Mouse (Mus musculus): Measurements from ENCODE around the gene Nub1.
"Not testable (repeated sequence)": the region's sequence is repeated elsewhere in the genome, so short reads cannot be mapped to it uniquely, and the experiment has no call there.

The Nub1 gene

DNA sequence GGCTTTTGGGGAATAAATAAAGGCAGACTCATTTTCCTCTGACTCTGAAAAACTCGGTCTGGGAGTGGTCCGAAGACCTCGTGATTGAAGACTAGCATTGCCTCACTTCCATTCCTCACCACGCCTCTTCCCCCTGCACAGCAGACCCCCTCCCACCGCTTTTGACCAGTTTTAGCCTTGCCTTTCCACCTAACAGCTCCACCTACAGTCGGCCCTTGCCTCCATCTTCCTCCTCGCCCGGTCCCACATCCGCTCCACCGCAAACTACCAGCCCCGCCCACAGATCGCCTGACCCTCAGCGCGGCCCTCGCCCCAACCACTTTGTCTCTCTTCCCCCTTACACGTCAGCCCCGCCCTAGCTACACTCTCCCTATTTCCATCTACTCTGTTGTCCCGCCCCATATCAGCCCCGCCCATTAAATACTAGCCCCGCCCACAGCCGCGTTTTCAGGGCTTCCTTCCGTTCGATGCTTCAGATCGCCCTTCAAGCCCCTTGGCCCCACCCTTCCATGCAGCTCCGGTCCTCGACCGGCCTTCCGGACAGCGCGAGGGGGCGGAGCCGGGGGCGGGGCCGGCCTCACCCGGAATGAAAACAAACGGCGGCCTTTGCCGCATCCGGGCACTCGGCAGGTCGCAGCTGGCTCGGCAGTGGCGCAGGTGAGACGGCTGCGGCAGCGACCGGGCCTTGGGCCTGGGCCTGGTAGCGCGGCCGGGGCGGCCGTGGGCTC lies at the start of gene Nub1:
Gene Nub1, plus strand, starts transcription at position 167 of the 728 bp plus-strand sequence.
- peak; percentile 99 for DNase-seq

DNA sequence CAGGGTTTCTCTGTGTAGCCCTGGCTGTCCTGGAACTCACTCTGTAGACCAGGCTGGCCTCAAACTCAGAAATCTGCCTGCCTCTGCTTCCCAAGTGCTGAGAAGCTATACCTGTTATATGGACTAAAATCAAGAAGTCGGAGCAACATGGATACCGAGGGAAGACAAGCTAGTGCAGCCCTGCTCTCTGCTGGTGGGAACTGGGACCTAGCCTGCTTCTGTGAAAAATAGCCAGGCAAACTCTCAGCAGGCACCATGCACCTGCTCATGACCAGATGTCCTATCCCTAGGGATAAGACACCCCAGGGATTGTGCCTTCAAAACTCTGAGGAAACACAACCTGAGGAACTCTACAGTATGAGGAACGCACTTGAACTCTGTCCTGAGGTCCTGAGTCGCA lies 48.3 kb upstream of the Nub1 start:
- no peak for DNase-seq

DNA sequence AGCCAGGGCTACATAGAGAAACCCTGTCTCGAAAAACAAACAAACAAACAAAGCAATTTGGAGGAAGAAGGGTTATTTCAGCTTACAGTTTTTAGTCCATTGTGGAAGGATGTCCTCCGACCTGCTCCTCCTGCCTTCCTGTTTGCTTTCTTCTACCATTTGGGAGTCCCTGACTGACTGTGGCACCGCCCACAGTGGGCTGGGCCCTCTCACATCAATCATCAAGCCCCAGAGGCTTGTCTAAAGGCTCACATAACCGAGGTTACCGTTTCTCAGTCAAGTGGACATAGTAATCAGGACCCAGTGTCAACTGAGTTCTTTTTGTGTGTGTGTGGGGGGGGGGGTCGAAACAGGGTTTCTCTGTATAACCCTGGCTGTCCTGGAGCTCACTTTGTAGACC lies 47.2 kb upstream of the Nub1 start:
- DNase-seq, result no peak

DNA sequence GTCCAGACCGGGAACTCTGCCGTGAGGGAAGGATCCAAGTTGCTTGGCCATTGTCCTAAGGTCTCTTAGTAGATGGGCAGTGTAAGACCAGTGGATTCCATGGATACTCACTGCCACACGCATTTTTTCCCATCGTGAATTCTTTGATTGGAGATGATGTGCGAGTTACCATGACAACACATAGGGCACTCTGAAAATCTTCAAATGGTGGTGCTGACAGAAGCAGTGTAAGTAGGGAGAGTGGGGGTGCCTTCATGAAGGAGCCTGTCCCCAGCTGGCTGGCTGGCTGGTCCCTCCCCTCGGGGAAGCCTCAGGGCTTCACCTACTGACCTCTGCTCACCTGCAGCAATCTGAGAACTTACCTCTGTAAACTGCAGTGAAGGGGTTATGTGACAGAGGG lies 46.3 kb upstream of the Nub1 start:
- DNase-seq, result no peak

DNA sequence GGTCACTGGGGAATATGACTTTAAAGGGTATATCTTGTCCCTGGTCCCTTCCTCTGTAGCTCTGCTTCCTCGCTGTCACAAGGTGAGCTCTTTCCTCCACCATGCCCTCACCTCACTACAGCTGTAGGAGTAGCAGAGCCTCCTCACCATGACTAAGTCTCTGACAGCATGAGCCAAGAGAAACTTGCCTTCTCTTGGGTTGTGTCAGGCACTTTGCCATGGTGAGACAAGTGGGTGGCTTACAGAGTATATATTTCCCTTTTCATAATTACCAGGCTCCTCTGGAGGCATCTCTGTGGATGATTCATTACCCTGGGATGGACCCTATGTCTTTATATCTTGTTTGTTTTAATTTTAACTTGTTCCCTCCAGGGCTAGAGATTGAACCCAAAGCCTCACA lies 39.9 kb upstream of the Nub1 start:
- DNase-seq, result no peak

DNA sequence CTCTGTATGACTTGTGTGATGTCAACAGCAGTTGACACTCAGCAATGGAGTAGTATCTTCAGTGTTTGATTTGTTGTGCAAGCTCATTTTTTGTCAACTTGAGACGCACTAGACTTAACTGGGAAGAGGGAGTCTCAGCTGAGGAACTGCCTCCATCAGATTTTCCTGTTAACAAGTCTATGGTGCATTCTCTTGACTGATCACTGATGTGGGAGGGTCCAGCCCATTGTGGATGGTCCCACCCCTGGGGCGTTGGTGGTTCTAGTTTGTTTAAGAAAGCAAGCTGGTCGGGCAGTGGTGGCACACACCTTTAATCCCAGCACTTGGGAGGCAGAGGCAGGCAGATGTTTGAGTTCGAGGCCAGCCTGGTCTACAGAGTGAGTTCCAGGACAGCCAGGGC lies 36.1 kb upstream of the Nub1 start:
- no peak for DNase-seq

DNA sequence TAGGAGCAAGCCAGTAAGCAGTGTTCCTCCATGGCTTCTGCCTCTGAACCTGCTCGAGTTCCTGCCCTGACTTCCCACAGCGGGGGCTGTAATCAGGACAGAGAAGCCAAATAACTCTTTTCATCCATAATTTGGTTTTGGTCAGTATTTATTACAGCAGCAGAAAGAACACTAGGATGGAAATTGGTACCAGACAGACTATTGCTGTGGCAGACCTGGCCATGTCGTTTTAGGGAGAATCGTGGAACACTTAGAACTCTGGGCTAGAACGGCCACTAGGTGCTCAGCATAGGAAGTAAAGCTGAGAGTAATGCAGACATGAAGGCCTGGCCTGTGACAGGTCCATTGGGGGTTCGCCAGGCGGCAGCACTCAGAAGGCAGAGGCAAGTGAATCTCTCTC lies 35.6 kb upstream of the Nub1 start:
- DNase-seq, result no peak

DNA sequence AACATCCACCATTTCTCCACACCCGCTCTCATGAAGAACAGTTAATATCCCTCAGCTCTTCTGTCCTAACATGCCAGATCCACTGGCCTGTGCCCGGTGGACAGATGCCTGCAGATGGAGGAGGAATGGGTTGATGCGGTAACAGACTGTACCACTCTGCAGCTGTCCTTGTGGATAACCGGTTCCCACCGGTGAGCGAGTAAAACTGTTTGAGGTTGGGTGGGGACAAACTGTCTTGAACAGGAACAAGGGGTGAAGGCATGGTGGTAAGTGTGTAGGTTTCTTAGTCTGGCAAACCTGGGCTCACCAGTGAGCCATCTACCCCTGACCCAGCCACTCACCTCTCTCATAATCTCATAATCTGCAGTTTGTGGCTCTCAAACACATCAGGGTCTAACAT lies 34.0 kb upstream of the Nub1 start:
- DNase-seq, result no peak

DNA sequence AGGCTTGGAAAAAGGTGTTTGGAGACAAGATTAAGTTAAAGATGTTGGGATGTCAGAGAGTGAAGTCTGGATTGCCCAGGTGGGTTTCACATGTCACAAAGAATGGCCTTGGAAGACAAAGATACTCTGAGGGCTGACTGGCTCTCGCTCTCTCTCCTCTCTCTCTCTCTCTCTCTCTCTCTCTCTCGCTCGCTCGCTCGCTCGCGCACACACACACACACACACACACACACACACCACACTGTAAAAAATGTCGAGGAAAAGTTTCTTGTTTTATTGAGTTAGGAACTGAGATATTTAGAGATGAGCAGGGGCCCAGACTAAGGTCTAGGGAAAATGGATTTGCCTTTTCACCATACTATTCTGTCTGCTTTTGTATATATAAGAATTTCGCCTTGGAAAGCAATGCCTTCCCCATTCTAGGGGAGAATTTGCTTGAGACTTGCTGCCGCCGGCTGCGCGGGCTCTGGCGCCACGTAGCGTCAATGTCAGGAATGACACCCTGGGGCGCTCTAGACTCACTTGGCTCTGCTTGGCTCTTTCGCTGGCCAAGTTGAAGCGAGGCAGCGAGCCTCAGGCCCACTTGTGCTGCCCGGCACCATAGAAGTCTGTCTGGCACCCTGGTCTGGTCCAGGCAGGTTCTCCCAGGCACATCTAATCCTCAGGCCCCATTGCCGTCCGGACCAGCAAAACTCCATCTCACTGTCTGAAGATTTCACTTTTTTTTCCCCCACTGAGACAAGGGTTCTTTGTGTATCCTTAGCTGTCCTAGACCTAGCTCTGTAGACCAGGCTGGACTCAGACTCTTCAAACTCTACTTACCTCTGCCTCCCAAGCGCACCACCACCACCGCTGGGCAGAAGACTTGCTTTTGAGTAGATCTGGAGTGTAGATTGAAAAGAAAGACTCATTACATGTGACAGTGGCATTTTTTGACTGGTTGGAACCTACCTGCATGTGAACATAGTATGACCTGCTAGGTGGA lies 33.3 kb upstream of the Nub1 start:
- peak; percentile 86 for DNase-seq

DNA sequence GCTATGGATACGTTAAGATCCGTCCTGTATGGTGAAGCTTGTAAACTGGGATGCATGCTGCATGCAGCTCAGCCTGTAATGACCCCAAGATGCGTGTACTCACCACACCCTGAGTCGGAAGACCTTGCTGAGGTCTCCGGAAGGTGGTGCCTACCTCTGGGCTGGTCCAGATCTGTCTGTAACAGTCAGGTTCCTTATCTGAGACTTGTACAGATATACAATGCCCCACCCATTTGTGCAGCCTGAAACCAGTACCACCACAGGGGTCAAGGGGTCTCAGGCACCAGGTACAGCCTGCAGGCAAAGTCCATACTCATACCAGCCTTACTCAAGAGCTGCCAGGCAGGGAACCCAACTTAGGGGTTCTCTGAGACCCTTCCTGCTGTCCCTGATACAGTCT lies 32.6 kb upstream of the Nub1 start:
- DNase-seq, result no peak

DNA sequence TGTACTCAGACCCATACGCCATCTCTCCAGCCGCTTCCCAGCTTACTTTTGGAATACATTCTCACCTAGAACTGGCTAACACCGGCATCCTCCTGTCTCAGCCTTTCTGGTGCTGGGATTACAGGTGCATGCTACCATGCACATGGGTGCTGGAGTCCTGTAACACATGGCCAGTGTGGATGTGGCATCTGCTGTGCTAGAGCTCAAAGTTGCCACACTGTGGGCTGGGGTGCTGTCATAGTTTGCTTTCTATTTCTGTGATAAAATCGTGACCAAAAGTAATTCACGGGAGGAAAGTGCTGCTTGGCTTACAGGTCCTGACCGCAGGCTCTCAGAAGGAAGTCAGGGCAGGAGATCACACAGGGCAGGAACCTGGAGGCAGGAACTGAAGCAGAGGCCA lies 30.8 kb upstream of the Nub1 start:
- no peak for DNase-seq

DNA sequence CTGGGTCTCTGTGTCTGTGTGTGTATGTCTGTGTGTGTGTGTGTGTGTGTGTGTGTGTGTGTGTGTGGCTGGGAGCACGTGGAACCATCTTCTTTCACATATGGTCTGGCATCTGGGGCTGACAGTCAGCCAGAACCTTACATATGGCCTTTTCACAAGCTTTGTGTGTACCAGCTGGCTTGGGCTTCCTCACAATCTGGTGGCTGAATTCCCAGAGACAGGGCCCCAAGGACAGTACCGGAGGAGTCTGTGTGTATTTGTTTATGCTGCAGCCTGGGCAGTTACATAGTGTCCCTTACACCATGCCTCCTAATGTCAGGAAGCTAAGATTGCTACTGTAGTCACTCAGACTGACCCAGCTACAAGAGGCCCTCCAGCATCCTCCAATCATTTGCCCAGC lies 28.2 kb upstream of the Nub1 start:
- no peak for DNase-seq

DNA sequence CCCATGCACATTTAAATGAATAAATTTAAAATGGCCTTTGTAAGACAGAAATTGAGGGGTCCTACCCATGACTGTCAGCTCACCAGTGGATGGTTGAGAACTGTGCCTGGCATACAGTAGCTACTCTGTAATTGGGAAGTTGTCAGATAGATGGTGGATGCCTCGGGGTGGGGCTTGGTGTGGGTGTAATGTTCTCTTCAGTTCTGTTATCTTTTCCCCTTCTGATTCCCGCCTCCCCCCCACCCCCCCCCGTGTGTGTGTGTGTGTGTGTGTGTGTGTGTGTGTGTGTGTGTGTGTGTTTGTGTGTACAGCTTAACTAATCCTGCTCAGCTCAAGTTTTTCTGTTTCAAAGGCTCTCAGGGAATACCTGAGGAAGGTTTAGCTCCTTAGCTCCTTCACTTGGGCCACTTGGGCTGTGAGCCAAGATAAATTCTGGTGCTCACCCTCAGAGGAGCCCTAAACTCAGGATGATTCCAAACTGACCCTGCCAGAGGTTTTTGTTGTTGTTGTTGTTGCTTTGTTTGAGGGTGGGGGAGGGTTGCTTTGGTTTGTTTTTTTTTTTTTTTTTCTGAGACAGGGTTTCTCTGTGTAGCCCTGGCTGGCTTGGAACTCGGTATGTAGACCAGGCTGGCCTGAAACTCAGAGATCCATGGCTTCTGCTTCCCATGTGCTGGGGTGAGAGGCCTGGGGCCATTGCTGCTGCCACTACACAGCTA lies 25.5 kb upstream of the Nub1 start:
- no peak for DNase-seq

DNA sequence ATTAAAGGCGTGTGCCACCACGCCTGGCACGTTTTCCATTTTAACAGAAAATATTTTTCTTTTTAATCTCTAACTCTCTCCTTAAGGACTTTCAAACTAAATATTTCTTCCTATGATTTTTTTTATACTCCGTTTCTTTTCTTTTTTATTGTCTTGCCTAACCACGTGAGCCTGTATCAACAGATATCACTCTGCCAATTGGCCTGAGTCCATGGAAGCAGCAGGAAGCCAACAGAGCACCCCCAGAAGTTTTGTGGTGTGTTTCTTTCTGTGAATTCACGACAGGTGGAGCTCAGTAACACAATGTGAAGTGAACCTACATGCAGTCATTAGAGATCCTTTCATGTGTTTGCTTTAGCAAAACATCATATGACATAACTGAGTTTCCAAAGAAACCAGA lies 23.9 kb upstream of the Nub1 start:
- DNase-seq, result no peak

DNA sequence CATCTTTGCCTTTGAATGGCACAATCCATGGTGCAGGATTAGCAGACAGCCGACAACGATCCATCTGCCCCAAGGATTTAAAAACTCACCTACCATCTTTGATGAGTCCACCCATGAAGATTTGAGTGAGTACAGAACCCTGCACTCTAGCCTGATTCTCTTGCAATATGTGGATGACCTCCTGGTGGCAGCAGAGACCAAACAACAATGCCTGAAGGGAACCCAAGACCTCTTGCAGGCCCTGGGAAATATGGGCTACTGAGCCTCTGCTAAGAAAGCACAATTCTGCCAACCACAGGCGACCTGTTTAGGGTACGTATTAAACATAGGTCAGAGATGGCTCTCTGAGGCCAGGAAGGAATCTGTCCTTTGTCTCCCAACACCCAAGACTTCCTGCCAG lies 11.1 kb upstream of the Nub1 start:
- peak; percentile 88 for DNase-seq

DNA sequence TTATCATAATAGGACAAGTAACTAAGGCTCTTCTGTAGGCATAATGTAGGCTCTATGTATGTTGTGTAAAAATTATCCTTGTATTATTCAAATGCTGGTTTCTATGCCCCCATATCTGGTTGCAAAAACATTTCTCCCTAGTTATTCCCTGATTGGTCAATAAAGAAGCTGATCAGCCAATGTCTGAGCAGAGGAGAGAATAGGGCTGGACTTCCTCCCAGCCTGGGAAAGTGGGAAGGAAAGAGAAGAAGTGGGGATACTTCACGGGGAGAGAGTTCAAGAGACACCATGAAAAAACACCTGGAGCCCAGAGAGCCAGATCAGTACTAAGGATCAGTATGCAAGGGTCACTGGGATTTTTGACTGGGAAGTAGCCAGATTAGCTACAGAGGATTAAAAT lies 3.9 kb upstream of the Nub1 start:
- DNase-seq, result no peak

DNA sequence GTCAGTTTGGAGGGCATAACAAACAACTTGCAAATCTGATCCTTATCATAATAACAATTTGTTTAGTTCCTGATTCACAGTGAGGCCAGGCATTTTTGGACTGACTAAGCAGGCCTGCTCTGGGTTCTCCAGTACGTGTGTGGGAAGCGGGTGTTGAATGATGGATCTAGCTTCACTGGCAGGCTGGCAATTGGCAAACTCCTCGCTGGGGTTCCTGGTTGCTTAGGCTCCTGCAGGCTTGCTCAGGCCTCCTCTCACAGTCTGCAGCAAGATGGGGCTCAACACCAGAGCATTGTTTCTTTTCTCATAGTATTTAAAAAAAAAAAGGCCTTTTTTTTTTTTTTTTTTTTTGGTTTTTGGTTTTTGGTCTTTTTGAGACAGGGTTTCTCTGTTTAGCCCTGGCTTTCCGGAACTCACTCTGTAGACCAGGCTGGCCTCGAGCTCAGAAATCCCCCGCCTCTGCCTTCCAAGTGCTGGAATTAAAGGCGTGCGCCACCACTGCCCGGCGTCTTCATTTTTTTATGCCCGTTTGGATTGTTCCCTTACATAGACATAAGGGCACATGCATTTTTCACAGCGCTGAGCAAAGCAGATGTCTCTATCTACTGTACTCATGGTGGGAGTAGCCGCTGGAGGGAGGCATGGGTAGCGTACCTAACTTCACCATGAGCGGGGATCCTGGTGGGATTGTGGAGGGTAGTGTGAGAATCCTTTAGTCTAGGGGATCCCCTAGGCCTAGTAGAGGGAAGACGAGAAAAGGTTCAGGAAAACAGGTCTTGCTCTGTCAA lies 560 bp upstream of the Nub1 start:
- DNase-seq, result peak; percentile 49

DNA sequence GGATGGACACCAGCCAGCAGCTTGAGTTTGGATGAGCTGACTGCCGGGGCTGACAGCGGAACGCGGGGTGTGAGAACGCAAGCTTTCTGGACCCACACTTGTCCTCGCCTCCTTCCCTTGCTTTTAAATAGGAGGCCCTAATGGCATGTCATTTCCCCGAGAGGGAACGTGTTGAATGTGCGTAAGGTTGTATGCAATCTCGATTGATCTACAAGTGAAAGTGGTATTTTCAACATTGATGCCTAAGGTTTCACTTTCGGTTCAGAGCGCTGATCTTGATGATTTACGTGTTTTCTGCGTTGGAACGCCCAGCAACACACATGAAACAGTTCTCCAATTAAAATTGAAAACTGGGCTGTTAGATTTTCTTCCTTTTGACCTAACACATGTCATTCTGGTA lies 844 bp downstream of the Nub1 start:
- no peak for DNase-seq

DNA sequence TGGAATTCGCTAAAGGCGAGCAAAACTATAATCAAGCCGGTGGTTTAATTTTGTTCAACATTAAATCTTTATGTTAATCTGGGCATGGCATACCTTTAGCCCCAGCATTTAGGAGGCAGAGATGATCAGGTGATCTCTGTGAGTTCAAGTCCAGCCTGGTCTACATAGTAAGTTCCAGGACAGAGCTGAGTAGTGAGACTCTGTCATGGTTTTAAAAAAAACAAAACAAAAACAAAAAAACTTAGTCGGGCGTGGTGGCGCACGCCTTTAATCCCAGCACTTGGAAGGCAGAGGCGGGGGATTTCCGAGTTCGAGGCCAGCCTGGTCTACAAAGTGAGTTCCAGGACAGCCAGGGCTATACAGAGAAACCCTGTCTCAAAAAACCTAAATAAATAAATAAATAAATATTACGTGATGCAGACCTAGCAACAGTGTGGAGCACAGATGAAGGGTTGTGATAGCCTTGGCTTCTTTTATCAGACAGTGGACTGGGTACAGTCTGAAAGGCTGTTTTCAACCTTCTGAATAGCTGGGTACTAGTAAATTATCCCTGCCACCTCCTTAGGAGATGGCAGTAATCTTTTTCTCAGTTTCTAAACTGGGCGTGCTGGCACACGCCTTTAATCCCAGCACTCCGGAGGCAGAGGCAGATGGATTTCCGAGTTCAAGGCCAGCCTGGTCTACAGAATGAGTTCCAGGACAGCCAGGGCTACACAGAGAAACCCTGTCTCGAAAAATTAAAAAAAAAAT lies 1.5 kb downstream of the Nub1 start:
- DNase-seq, result not testable (repeated sequence)

DNA sequence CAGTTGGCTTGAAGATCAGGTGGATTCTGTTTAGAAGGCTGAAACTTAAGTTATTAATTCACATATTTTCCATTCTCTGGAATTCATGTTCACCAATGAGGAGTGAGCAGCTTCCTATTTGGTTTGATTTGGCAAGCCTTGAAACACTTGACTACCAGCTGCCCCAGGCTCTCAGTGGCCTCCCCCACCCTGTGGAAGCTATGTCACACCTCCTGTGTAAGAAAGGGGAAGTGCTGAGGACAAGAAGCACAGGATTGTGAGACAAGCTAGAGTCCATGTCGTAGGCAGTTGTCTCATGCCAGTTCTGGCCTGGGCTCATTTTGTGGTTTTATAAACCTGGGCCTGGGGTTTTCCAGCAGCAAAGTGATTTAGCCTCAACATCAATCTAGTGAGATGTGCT lies 2.4 kb downstream of the Nub1 start:
- no peak for DNase-seq

DNA sequence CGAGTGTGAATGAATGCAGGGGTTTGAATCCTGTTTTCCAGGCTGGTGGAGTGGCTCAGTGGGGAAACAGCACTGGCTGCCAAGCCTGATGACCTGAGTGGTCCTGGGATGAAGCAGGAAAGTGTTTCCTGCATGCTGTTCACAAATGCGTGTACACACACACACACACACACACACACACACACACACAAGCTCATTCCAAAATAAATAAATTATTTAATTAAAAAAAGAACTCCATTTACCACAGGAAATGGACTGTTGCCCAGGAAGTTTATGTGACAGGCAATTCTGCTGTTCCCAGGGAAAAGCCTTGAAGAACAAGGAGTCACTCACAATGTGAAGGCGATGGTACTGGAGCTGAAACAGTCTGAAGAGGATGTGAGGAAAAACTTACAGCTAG lies 11.4 kb downstream of the Nub1 start:
- no peak for DNase-seq

DNA sequence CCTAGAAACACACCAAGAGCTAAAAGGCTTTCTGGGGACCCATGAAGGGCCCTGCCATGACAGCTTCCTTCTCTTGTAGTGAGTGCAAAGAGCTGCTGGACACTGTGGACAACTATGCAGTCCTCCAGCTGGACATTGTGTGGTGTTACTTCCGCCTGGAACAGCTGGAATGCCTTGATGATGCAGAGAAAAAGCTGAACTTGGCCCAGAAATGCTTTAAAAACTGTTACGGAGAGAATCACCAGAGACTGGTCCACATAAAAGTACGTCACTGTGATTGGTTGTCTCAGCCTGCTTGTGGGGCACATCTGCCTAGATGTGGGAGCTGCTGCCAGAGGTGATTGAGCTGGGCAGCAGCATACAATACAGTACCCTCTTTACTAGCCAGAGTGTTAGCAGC lies 15.9 kb downstream of the Nub1 start:
- no peak for DNase-seq

Measured in thymus, postnatal 4 days (tissue).